Mouse (Mus musculus) small intestine, adult 2 months (tissue): ENCODE measurements around the gene Tmbim4.

Experiments used
- CTCF ChIP-seq: fragments of 200-500 bp; IDR thresholded peaks from 2 replicates; pipeline ENCODE4 v1.5.1; 2012; ENCODE audit warnings: low read depth, mild to moderate bottlenecking, control low read depth, inconsistent platforms, low read length, moderate library complexity, mixed read lengths; ENCODE audit not compliant: insufficient replicate concordance, insufficient read length; ENCODE audit errors: extremely low read depth
- POLR2A ChIP-seq: fragments of 200-500 bp; IDR thresholded peaks from 2 replicates; pipeline ENCODE4 v1.6.1; 2012; ENCODE audit warnings: low read depth, mild to moderate bottlenecking, control low read depth, inconsistent platforms, low read length, moderate library complexity

DNA sequence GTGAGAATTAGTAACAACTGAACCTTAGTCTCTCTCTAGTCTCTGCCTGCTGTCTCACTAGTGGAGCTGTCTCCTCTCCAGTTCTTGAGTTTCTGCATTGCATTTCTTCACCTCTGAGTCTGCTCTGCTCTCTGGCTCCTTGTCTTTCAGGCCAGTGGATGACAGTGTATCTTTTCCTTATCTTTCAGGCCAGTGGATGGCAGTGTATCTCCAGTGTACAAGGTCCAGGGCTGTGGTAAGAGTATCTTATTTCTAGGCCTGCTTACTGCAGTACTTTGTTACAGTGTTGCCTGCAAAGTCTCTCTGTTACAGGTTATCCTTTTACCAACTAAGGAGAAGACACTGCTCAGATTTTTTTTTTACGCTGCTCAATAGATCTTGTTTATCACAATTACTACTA, 18.5 kb upstream of the Tmbim4 start:
- no peak for TF ChIP-seq CTCF
- TF ChIP-seq POLR2A = no peak
